Comparison of ENCODE assay signal across 22 mouse cellular contexts in genomic region chr3:116072584-116072983, GRCm38 (mm10). TPM values are rescaled to one million over a fixed set of nuclear protein-coding genes. Genes with fewer than 3 reads are reported as not detected.
DNase-seq lines count a peak whose midpoint lies in the region; ATAC-seq and TF ChIP-seq lines count a peak whose summit lies in the region.
"Had no signal": no experiment of that assay in that cellular context is flagged by ENCODE, and none has a peak within 500 bp of the region (broad histone marks: within the 10 kb centered on the region; RNA-seq: fewer than 3 reads in every experiment).

No protein-coding gene starts in this region.

- H3K36me3 ChIP-seq in heart, adult 2 months (ENCODE audit: control insufficient read depth, insufficient read depth, low read length): 0 out of 2 replicates have a peak, but pooled peaks cover 1% of the 10 kb centered on the region
- no peaks in the 10 kb centered on the region for H3K36me3 ChIP-seq in liver, adult 2 months (ENCODE audit: control insufficient read depth, insufficient read depth, low read length)
- H3K36me3 ChIP-seq in liver, embryonic 12.5 days: no peaks in the 10 kb centered on the region
- H3K36me3 ChIP-seq: liver, embryonic 13.5 days; neural tube, embryonic 15.5 days had no signal

- intact Hi-C loops in heart, adult 2 months (cut with DNase I): no loop called here

- 61% methylated on average over 2 of the region's 2 CpGs for WGBS in heart, adult 2 months
- WGBS in liver, adult 2 months: 82% methylated on average over 2 of the region's 2 CpGs
- 59% methylated on average over 2 of the region's 2 CpGs for WGBS in liver, embryonic 12.5 days (ENCODE audit: insufficient replicate concordance)

- TF ChIP-seq CTCF in heart, adult 2 months (IDR thresholded peaks at IDR 0.05): no peak
- TF ChIP-seq CTCF in liver, adult 2 months (IDR thresholded peaks at IDR 0.05; ENCODE audit: low read depth, low read length): no peak

- H3K79me2 ChIP-seq in heart, adult 2 months (replicated peaks; ENCODE audit: control insufficient read depth, insufficient read depth, low read length): no peaks in the 10 kb centered on the region
- H3K79me2 ChIP-seq in liver, adult 2 months (ENCODE audit: control insufficient read depth, insufficient read depth, low read length): no peaks in the 10 kb centered on the region

- TF ChIP-seq EP300 in heart, adult 2 months (IDR thresholded peaks at IDR 0.05; ENCODE audit: insufficient read depth, low read depth, low read length): no peak

- ATAC-seq in liver, embryonic 12.5 days: no peak
- ATAC-seq: forebrain, postnatal 0 days had no signal

- H3K27me3 ChIP-seq in heart, adult 2 months (ENCODE audit: control insufficient read depth, insufficient read depth, low read length): no peaks in the 10 kb centered on the region
- H3K27me3 ChIP-seq in liver, adult 2 months (ENCODE audit: control insufficient read depth, insufficient read depth, low read length): no peaks in the 10 kb centered on the region
- H3K27me3 ChIP-seq in liver, embryonic 12.5 days (replicated peaks): no peaks in the 10 kb centered on the region
- H3K27me3 ChIP-seq: liver, embryonic 13.5 days; neural tube, embryonic 15.5 days had no signal

- DNase-seq in heart, adult 18-20 months: peak; percentile 32 to 35
- no peak for DNase-seq in heart, adult 2 months
- peak; percentile 17 for DNase-seq in liver, adult 2 months (ENCODE audit: extremely low read depth, low read depth, low spot score)
- peak; percentile 73 for DNase-seq in adipocyte (ENCODE audit: low spot score)
- DNase-seq in lung, postnatal 10 days: peak; percentile 24
- DNase-seq in gastrocnemius, postnatal 10 days: no peak
- no peak for DNase-seq in cerebellum, postnatal 25 days
- DNase-seq: adrenal gland, adult 2 months; B cell, adult 2 months; cerebellum, postnatal 14 days; embryo, embryonic 11 days; forebrain, postnatal 0 days; kidney, adult 9 months; kidney, postnatal 36 days; liver, embryonic 13.5 days; midbrain, embryonic 14.5 days; right cerebral cortex, postnatal 14 days; spleen, adult 18-20 months; thymus, postnatal 25 days had no signal

- H3K4me2 ChIP-seq in liver, embryonic 12.5 days: no peak overlapping the region
- H3K4me2 ChIP-seq: hindbrain, embryonic 14.5 days; liver, embryonic 13.5 days; neural tube, embryonic 15.5 days had no signal

- no peak overlapping the region for H3K9ac ChIP-seq in heart, adult 2 months (ENCODE audit: low read depth, low read length)
- no peak overlapping the region for H3K9ac ChIP-seq in liver, adult 2 months (ENCODE audit: low read depth, low read length)
- H3K9ac ChIP-seq in liver, embryonic 12.5 days: no peak overlapping the region
- H3K9ac ChIP-seq: forebrain, postnatal 0 days; hindbrain, embryonic 14.5 days; liver, embryonic 13.5 days; neural tube, embryonic 15.5 days had no signal

- no peaks in the 10 kb centered on the region for H3K4me1 ChIP-seq in heart, adult 2 months (ENCODE audit: control insufficient read depth, insufficient read depth, low read length)
- H3K4me1 ChIP-seq in liver, adult 2 months (ENCODE audit: control insufficient read depth, insufficient read depth, low read length): no peaks in the 10 kb centered on the region
- H3K4me1 ChIP-seq in liver, embryonic 12.5 days: no peaks in the 10 kb centered on the region
- H3K4me1 ChIP-seq: liver, embryonic 13.5 days; neural tube, embryonic 15.5 days had no signal

- H3K4me3 ChIP-seq in heart, adult 2 months: no peak overlapping the region
- no peak overlapping the region for H3K4me3 ChIP-seq in liver, adult 2 months (ENCODE audit: insufficient read depth, low read depth, low read length)
- no peak overlapping the region for H3K4me3 ChIP-seq in liver, embryonic 12.5 days
- H3K4me3 ChIP-seq: liver, embryonic 13.5 days; neural tube, embryonic 15.5 days had no signal

- TF ChIP-seq POLR2A in heart, adult 2 months (IDR thresholded peaks at IDR 0.05; ENCODE audit: insufficient read depth, low read depth, low read length): no peak
- no peak for TF ChIP-seq POLR2A in liver, adult 2 months (IDR thresholded peaks at IDR 0.05; ENCODE audit: extremely low read depth, insufficient read depth, low read length)

- H3K9me3 ChIP-seq in liver, embryonic 12.5 days (replicated peaks): no peaks in the 10 kb centered on the region
- H3K9me3 ChIP-seq: liver, embryonic 13.5 days; neural tube, embryonic 15.5 days had no signal

- no peak overlapping the region for H3K27ac ChIP-seq in heart, adult 2 months
- H3K27ac ChIP-seq in liver, adult 2 months (replicated peaks; ENCODE audit: insufficient read depth, low read depth, low read length): no peak overlapping the region
- no peak overlapping the region for H3K27ac ChIP-seq in liver, embryonic 12.5 days
- H3K27ac ChIP-seq: hindbrain, embryonic 14.5 days; liver, embryonic 13.5 days; neural tube, embryonic 15.5 days had no signal

RNA-seq across cellular contexts. Expression of gene Vcam1, which starts 56.9 kb away (rescaled TPM):
- 10 to 100 TPM; 16.7 to 23.8 TPM for total RNA-seq in heart, adult 18-20 months (2021)
- 10 to 100 TPM; 14.7 to 15.3 TPM for total RNA-seq in heart, adult 2 months (2021)
- polyA plus RNA-seq in heart, adult 2 months (2012; rRNA removed): 5.8 and 9.6 TPM in 2 replicates
- total RNA-seq in liver, adult 2 months (2014; rRNA removed): 16.9 and 20.1 TPM in 2 replicates
- polyA plus RNA-seq in liver, adult 2 months (2012; rRNA removed): 0.71 and 1.9 TPM in 2 replicates
- polyA plus RNA-seq in liver, embryonic 12.5 days (2016; fragmentation: Nextera tagmentation; extraction: Ambion mirVana): 47.5 and 51.6 TPM in 2 replicates
- 10 to 100 TPM; 12.6 to 14.2 TPM for total RNA-seq in gastrocnemius, postnatal 10 days (2021)

Comparison
In these comparisons a context has a peak if more than half of its experiments do, and no peak if none do; other contexts are left out.
1. DNase-seq: peak in heart, adult 18-20 months (2 of 2), liver, adult 2 months (single experiment), adipocyte (single experiment) and lung, postnatal 10 days (single experiment); none in heart, adult 2 months (0 of 2), gastrocnemius, postnatal 10 days (single experiment) and cerebellum, postnatal 25 days (0 of 2).